Mouse (Mus musculus) T-cell, adult 2 months (primary cell): ENCODE data around the gene Soga3.

Experiments used
- DNase-seq: peaks from one replicate; pipeline ENCODE4 v3.0.0; 2022; ENCODE audit warnings: low spot score

Soga3 gene

DNA sequence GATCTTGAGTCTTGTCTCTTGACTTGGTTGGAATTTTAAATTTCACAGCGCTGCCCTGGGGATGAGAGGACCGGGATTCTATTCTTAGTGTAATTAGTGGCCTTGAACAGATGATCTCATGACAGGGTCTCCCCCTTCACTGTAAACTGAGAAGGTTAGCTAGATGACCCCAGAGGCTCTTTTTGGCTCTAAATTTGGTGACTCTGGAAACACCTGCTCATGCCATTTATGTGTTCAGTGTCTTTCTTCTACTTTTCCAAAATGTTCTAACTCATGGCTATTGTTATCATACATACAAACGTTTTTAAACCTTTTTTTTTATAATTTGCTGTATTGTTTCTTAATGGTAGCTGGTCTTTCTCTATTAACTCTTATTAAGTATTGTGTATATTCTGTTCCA lies 65.1 kb downstream of the Soga3 start:
- no peak for DNase-seq

DNA sequence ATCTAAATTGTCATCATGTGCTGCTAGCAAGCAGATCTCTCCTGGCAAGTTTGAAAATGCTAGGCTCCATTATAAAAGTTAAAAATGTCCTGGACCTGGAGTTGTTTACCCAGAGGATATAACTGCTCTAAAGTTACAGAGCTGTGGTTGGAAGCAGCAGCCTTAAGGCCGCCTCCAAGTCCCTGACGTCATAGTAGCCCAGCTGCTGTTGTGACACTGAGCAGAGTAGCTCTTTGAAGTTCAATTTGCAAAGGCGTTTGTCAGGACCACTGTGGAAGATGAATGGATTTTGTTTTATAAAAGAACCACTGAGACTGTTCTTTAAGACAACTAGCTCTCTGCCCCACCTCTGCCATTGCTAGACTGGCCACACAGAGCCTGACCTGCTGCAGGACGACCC lies 67.8 kb downstream of the Soga3 start, which contains the start of gene 9330159F19Rik:
9330159F19Rik (plus strand) TSS at position 154 of the 400 bp plus-strand sequence.
- no peak for DNase-seq

GRCm38 (mm10) chr10:29213534-29214100 lies 70.0 kb downstream of the Soga3 start:
- DNase-seq, result no peak

DNA sequence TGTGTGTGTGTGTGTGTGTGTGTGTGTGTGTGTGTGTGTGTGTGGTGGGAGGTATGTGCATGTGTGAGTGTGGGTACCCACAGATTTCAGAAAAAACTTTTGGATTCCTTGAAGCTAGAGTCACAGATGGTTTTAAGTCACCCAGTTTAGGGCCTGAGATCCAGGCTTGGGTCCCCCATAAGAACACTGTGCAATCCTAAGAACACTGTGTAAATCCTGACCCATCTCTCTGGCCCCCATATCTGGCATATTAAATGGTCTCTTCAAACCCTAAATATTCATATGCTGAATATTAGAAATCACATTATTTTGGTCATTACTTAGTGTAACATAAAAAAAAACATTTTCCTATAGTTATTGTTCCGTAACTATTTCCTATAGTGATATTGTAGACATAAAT lies 73.3 kb downstream of the Soga3 start:
- no peak for DNase-seq

DNA sequence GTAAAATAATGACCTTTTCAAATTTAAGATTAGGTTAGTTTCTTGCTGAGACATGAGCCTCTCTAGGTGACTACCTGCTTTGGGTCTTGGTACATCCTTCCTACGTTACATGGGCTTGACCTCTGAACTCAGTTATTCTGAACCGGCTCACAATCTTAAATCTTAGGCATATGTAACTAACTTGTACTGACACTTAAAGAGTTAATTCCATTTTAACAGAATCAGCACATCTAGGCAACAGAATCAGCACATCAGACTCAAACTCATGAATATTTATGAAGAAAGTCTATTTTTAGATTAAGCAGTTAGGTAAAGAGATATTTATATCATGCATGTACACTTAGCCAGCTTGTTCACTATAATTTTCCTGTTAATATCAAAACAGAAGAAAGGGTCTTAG lies 73.8 kb downstream of the Soga3 start:
- no peak for DNase-seq

- no peak for DNase-seq
Observed at GRCm38 (mm10) chr10:29225329-29225728, 81.7 kb downstream of the Soga3 start.

DNA sequence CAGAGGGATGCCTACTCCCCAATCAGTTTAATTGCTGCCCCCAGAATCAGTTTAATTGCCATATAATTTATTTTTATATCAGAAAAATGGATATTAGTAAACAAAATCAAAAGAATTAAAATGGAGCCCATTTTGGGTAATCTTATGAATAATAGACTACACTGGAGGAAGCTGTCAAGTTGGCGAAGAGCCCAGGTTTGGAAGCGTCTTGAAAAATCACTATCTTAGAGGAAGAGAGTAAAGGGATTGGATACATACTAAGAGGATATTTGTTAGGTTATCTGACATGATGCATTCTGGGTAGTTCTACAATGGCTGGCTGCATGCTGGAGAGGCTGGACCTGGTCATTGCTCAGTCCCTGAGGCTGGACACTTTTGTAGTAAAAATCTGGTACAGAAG lies 87.6 kb downstream of the Soga3 start:
- DNase-seq, result no peak
